Mouse (Mus musculus) thymus, adult 18-20 months (tissue): ENCODE data around the gene E2f2.

ENCODE experiments used
- DNase-seq, 2 experiments: peaks; one replicate each; pipeline ENCODE4 v3.0.0; 2022; ENCODE audit warnings: mixed read lengths in 2 of 2

Gene E2f2

DNA sequence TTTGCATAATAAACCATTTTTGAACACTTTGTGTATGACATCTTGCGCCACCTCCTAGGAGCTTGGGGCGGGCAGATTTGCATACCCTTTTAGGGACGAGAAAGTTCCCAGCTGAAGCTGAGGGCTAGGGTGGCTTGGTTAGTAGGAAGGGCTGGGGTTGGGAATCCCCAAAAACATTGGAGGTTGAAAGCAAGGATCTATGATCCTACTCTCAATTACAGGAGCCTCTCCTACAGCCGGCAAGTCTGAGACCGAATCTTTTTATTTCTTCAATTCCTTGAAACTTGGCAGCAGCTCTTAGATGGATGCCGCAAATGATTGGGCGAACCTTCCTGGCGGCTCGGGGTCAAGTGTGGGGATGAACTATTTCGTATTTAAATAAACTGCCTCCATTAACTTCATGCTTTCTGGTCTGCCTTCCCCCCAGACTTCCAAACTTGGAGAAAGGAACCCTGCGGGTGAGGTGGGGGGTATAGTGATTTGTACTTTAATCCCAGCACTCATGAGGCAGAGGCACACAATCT lies 26.8 kb upstream of the E2f2 start:
- no peak for DNase-seq

GRCm38 (mm10) chr4:136145991-136146711 lies 26.0 kb upstream of the E2f2 start:
- no peak for DNase-seq

DNA sequence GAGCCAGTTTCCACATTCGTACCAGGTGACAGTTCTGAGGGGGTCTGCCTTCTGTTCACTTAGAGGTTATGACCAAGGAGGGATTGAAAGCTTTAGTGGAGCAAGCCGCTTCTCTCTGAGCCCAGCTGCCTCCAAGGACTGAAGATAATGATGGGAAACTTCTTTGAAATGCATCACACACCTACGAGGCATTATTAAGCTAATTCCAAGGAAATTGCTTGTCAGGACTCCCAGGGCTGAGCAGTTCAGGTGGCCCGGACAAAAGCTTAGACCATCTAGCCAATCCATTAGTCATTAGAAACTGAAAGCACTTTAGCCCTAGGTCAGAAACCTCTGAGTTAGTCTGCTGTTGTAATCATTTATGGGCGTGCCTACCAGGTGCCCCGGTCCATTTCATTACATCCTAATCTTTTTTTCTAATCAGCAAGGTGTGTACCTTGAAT lies 25.5 kb upstream of the E2f2 start:
- DNase-seq, result no peak

GRCm38 (mm10) chr4:136147436-136148135 lies 24.6 kb upstream of the E2f2 start:
- DNase-seq, result peak; percentile 90 to 92

GRCm38 (mm10) chr4:136148342-136149044 lies 23.7 kb upstream of the E2f2 start:
- DNase-seq, result peak; percentile 61 to 74

DNA sequence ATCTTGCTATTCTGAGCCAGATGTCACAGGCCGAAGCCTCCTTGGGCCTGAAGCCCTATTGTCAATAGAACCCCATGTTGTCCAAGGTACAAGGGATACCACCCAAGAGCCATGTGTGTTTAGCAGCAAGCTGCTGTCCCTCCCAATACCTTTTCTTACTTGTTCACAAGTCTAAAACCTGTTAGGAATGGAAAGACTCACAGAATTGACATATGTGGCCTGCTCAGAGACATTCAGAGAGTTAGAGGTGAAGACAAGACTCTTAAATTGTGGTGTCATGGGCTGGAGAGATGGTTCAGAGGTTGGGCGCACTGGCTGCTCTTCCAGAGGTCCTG lies 23.2 kb upstream of the E2f2 start:
- no peak for DNase-seq

DNA sequence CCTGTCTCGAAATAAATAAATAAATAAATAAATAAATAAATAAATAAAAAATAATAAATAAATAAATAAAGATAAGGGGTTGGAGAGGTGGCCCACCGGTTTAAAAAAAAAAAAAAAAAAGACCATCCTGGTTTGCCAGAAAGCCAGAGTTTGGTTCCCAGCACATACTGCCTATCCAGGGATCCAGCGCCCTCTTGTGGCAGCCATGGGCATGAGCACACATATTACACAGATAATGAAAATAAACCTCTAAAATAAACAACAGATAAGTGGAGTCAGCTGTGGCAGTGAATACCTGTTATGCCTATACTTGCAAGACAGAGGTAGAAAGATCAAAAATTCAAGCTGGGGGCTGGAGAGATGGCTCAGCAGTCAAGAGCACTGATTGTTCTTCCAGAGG lies 22.5 kb upstream of the E2f2 start:
- DNase-seq, result no peak

- no peak for DNase-seq
Measured at GRCm38 (mm10) chr4:136150596-136150995, 21.6 kb upstream of the E2f2 start.

- no peak for DNase-seq
Measured at GRCm38 (mm10) chr4:136152821-136153220, 19.4 kb upstream of the E2f2 start.

DNA sequence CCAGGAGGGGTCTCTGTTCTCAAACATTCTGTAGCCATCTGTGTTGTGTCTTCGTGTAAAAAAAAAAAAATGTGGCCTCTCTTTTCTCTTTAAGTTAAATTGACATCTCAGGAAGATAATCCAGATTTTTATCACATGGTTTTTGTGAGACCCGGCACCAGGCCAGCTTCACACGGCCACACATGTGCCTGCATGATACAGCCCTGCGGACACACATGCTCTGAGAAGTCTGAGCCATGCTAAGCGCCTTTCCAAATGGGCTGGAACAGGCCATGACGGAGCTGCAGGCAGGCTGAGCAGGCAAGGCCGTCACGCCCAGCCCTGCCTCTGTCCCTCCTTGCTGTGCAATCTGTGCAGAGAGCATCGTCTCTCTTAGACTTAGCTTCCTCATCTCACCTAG lies 17.7 kb upstream of the E2f2 start:
- no peak for DNase-seq

GRCm38 (mm10) chr4:136158498-136158897 lies 13.7 kb upstream of the E2f2 start:
- no peak for DNase-seq

- peak in 1 of 2 experiments; percentile 55 for DNase-seq
Measured at GRCm38 (mm10) chr4:136159802-136160397, 12.3 kb upstream of the E2f2 start.

- peak; percentile 78 to 83 for DNase-seq
Measured at GRCm38 (mm10) chr4:136163448-136163847, 8.7 kb upstream of the E2f2 start.

- DNase-seq, result no peak
Measured at GRCm38 (mm10) chr4:136164981-136165380, 7.2 kb upstream of the E2f2 start.

GRCm38 (mm10) chr4:136167701-136168100 lies 4.5 kb upstream of the E2f2 start:
- DNase-seq, result no peak

GRCm38 (mm10) chr4:136170401-136170800 lies 1.8 kb upstream of the E2f2 start:
- no peak for DNase-seq

DNA sequence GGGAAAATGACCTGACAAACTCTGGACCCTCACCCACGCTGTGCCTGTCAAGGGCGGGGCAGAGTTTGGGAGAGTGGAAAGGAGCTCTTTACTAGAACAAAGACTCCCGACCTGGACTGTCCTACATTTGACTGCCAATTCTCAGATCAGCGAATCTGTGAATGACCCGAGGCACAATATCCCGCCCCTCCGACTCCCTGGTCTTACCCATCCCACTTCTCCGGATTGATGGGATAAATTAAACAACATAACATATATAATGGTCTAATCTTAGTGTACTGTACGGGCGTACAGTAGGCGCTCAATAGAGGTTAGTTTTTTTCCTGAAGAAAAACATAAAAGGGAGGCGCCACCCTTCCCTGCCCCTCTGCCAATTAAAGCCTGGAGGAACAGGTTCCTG lies 739 bp upstream of the E2f2 start:
- DNase-seq, result no peak

DNA sequence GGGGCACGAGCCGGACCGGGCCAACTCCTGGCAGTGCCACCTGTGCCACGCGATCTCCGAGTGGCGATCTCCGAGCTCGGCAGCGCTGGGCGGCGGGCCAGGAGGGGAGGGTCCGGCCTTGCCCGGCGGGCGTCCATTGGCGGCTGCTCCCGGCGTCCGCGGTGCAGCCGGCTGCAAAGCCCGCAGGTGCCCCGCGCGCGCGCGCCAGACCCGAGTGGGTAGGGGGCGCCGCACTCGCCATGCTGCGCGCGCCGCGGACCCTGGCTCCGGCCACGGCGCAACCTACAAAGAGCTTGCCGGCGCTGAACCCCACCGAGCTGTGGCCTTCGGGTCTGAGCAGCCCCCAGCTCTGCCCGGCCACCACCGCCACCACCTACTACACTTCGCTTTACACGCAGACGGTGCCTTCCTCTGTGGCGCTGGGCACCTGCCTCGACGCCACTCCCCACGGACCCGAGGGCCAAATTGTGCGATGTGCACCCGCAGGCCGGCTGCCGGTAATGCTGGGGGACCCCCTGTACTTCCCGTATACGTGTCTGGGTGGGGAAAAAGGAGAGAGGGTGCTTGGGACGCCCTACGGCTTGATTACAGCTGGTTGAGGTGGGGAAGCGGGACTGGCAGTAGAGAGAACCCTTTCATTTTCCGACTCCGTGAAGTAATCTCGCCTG lies 482 bp downstream of the E2f2 start:
- peak; percentile 44 to 56 for DNase-seq

GRCm38 (mm10) chr4:136173210-136173715 lies 1.1 kb downstream of the E2f2 start:
- no peak for DNase-seq

DNA sequence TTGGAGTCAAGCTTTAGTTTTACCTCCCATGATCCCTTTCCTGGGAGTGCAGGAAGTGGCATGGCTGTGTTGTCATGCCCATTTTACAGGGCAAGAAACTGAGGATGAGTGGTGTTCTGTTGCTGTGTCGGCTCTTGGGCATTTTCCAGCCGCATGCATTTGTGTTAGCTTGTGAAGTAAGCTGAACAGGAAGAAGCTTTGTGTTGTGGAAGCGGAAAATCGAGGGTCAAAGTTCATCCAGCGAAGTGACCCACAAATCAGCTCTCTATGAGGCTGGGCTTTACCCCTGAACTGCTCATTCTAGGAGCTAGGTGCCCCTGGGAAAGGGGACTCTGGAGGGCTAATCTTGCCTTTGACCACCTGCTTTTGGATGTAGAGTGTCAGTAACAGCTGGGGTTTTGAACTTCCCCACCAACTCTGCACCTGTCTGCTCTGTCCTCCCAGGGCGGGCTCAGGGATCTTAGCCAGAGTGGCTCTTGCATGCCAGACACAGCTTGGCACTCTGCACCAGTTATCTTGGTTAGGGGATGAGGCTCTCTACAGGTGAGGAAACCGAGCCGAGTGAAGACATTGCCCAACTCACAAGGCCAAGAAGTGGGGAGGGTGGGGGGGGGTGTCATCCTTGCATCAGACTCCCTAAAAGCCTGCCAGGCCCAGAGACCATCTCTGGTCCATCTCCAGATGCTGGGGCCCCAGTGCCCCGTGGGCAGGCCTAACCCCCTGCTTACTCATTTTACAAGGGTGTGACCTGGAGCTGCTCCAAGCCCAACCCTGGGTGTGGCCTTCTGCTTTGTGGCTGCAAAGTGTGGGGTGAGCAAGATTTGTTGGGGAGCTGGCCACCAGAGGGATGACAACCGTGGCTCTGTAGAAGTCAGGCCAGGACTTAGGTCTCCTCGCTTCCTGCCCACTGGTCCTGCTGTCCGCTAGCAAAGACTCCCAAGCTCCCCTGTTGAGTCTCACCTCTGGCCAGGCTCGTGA lies 2.3 kb downstream of the E2f2 start:
- DNase-seq, result peak; percentile 43 to 58

GRCm38 (mm10) chr4:136176022-136176552 lies 3.9 kb downstream of the E2f2 start:
- DNase-seq, result no peak
